In genomic region chr11:7055455-7056017, GRCm38 (mm10) we compare ENCODE assay signal across 7 mouse cellular contexts. TPM values are rescaled to one million over a fixed set of nuclear protein-coding genes. Genes with fewer than 3 reads are reported as not detected.
A peak's percentile ranks its signal among the peaks of the same experiment; 100 is the strongest.
DNase-seq lines count a peak whose midpoint lies in the region; ATAC-seq lines count a peak whose summit lies in the region.

No protein-coding gene starts in this region.

- peak; percentile 5 for DNase-seq in thymus, postnatal 14 days
- DNase-seq in thymus, postnatal 36 days, result no peak
- DNase-seq in telencephalon, adult 2 months (ENCODE audit: low read depth, low spot score), result peak; percentile 72
- DNase-seq in adrenal gland, adult 2 months, result no peak

- no peak overlapping the region for H3K9ac ChIP-seq in forebrain, embryonic 16.5 days (replicated peaks; ENCODE audit: low read depth, low read length)
- no peak overlapping the region for H3K9ac ChIP-seq in hindbrain, embryonic 12.5 days
- H3K9ac ChIP-seq in limb, embryonic 15.5 days, result no peak overlapping the region

- 0 out of 2 replicates have a peak overlapping the region, but pooled peaks have one; percentile 7 for H3K4me3 ChIP-seq in forebrain, embryonic 16.5 days (replicated peaks; ENCODE audit: low read length)
- H3K4me3 ChIP-seq in hindbrain, embryonic 12.5 days, result peak overlapping the region; percentile 9; the same call in 1 of the 2 replicates
- H3K4me3 ChIP-seq in limb, embryonic 15.5 days, result peak overlapping the region; percentile 7; the same call in 1 of the 2 replicates

- 10% methylated on average over 14 of the region's 14 CpGs for WGBS in forebrain, embryonic 16.5 days
- 14% methylated on average over 14 of the region's 14 CpGs for WGBS in hindbrain, embryonic 12.5 days
- 17% methylated on average over 14 of the region's 14 CpGs for WGBS in limb, embryonic 15.5 days

- no peaks in the 10 kb centered on the region for H3K9me3 ChIP-seq in forebrain, embryonic 16.5 days (ENCODE audit: control insufficient read depth, low read length)
- no peaks in the 10 kb centered on the region for H3K9me3 ChIP-seq in hindbrain, embryonic 12.5 days (replicated peaks)
- H3K9me3 ChIP-seq in limb, embryonic 15.5 days, result no peaks in the 10 kb centered on the region

- peak; percentile 87 for ATAC-seq in forebrain, embryonic 16.5 days
- ATAC-seq in hindbrain, embryonic 12.5 days (ENCODE audit: low FRiP score), result peak; percentile 55
- peak; percentile 73 for ATAC-seq in limb, embryonic 15.5 days (ENCODE audit: insufficient number of reproducible peaks, low FRiP score, low TSS enrichment, low read depth)

- 0 out of 2 replicates have a peak, but pooled peaks cover 4% of the 10 kb centered on the region for H3K27me3 ChIP-seq in forebrain, embryonic 16.5 days (replicated peaks; ENCODE audit: control insufficient read depth, insufficient read depth, low read length)
- H3K27me3 ChIP-seq in hindbrain, embryonic 12.5 days, result peaks cover 53% of the 10 kb centered on the region
- H3K27me3 ChIP-seq in limb, embryonic 15.5 days, result peaks cover 49% of the 10 kb centered on the region

- H3K4me2 ChIP-seq in forebrain, embryonic 16.5 days (ENCODE audit: low read length), result peak overlapping the region; percentile 40
- H3K4me2 ChIP-seq in hindbrain, embryonic 12.5 days (replicated peaks), result peak overlapping the region; percentile 36
- H3K4me2 ChIP-seq in limb, embryonic 15.5 days, result peak overlapping the region; percentile 27

- H3K36me3 ChIP-seq in forebrain, embryonic 16.5 days (ENCODE audit: control insufficient read depth, insufficient read depth), result no peaks in the 10 kb centered on the region
- no peaks in the 10 kb centered on the region for H3K36me3 ChIP-seq in hindbrain, embryonic 12.5 days
- no peaks in the 10 kb centered on the region for H3K36me3 ChIP-seq in limb, embryonic 15.5 days

- H3K4me1 ChIP-seq in forebrain, embryonic 16.5 days (replicated peaks; ENCODE audit: control insufficient read depth, insufficient read depth, low read length), result peaks cover 13% of the 10 kb centered on the region
- peaks cover 11% of the 10 kb centered on the region for H3K4me1 ChIP-seq in hindbrain, embryonic 12.5 days
- H3K4me1 ChIP-seq in limb, embryonic 15.5 days, result peaks cover 13% of the 10 kb centered on the region

- H3K27ac ChIP-seq in forebrain, embryonic 16.5 days (ENCODE audit: low read length), result peak overlapping the region; percentile 25; the same call in 1 of the 2 replicates
- H3K27ac ChIP-seq in hindbrain, embryonic 12.5 days, result no peak overlapping the region
- H3K27ac ChIP-seq in limb, embryonic 15.5 days, result no peak overlapping the region

RNA-seq across cellular contexts. Expression of gene Adcy1, which starts 7.8 kb away (rescaled TPM):
- polyA plus RNA-seq in forebrain, embryonic 16.5 days (2015; fragmentation: Nextera tagmentation; extraction: Ambion mirVana), result 9.7 and 11.1 TPM in 2 replicates
- polyA plus RNA-seq in hindbrain, embryonic 12.5 days (2016; fragmentation: Nextera tagmentation; extraction: Ambion mirVana), result 2.1 and 2.2 TPM in 2 replicates
- polyA plus RNA-seq in limb, embryonic 15.5 days (2015; fragmentation: Nextera tagmentation; extraction: Ambion mirVana), result 1.0 and 1.2 TPM in 2 replicates
- total RNA-seq in adrenal gland, adult 2 months (2021), result 1 to 10 TPM; 2.5 to 3.1 TPM
- 1.0 and 1.1 TPM in 2 replicates for polyA plus RNA-seq in adrenal gland, adult 2 months (2012; rRNA removed)

Comparison
In these comparisons a context has a peak if more than half of its experiments do, and no peak if none do; other contexts are left out.
1. DNase-seq: peak in thymus, postnatal 14 days (single experiment) and telencephalon, adult 2 months (single experiment); none in thymus, postnatal 36 days (0 of 2) and adrenal gland, adult 2 months (single experiment).
2. Peak in every context shown above with its lines, with median percentiles within 50 percentile points of each other: ATAC-seq, H3K4me2 ChIP-seq and H3K4me3 ChIP-seq.